Mouse (Mus musculus) embryonic facial prominence, embryonic 13.5 days (tissue): ENCODE results near the gene Ssh2. TPM values are rescaled to one million over a fixed set of nuclear protein-coding genes. Genes with fewer than 3 reads are reported as not detected.

Source experiments
- ATAC-seq: fragments of 200-750 bp; cut with Nextera tagmentation; 2 replicates; pipeline ENCODE4 v1.8.0; 2017; ENCODE audit warnings: low read depth; ENCODE audit not compliant: insufficient number of reproducible peaks, insufficient read depth, low FRiP score, low TSS enrichment
- H3K27ac ChIP-seq: fragments of 300-500 bp; sonication (generic); 2 replicates; pipeline ENCODE4 v1.5.1; 2015; ENCODE audit warnings: moderate library complexity, mild to moderate bottlenecking, inconsistent platforms
- H3K27me3 ChIP-seq: fragments of 300-500 bp; sonication (generic); 2 replicates; pipeline ENCODE4 v1.6.1; 2015; ENCODE audit warnings: mild to moderate bottlenecking, inconsistent platforms
- H3K36me3 ChIP-seq: fragments of 300-500 bp; sonication (generic); 2 replicates; pipeline ENCODE4 v1.6.1; 2015; ENCODE audit warnings: mild to moderate bottlenecking, inconsistent platforms
- H3K4me1 ChIP-seq: fragments of 300-500 bp; sonication (generic); 2 replicates; pipeline ENCODE4 v1.6.1; 2015; ENCODE audit warnings: inconsistent platforms
- H3K4me2 ChIP-seq: fragments of 300-500 bp; sonication (generic); 2 replicates; pipeline ENCODE4 v1.6.1; 2015; ENCODE audit warnings: moderate library complexity, mild to moderate bottlenecking, inconsistent platforms
- H3K4me3 ChIP-seq: fragments of 300-500 bp; sonication (generic); 2 replicates; pipeline ENCODE4 v1.5.1; 2015; ENCODE audit warnings: mild to moderate bottlenecking, inconsistent platforms
- H3K9ac ChIP-seq: fragments of 300-500 bp; sonication (generic); 2 replicates; pipeline ENCODE4 v1.6.1; 2015; ENCODE audit warnings: mild to moderate bottlenecking, inconsistent platforms
- H3K9me3 ChIP-seq: fragments of 300-500 bp; sonication (generic); 2 replicates; pipeline ENCODE4 v1.6.1; 2016; ENCODE audit warnings: inconsistent platforms
- WGBS: fragments of 180-500 bp; shearing (Covaris S2); methylation state at CpG from one replicate; pipeline ENCODE4 v1.1.7; 2015; ENCODE audit warnings: mixed read lengths; 5-methylcytosine and 5-hydroxymethylcytosine counted together
- polyA plus RNA-seq: library from polyadenylated mRNA; unstranded; fragments of >200 nt; fragmentation: Nextera tagmentation; extraction: Ambion mirVana; gene quantifications from 2 replicates; pipeline ENCODE4 v1.2.1, GENCODE M21; 2015

Ssh2 gene
- polyA plus RNA-seq, 1 experiment from 2014 or later, result 8.5 TPM

DNA sequence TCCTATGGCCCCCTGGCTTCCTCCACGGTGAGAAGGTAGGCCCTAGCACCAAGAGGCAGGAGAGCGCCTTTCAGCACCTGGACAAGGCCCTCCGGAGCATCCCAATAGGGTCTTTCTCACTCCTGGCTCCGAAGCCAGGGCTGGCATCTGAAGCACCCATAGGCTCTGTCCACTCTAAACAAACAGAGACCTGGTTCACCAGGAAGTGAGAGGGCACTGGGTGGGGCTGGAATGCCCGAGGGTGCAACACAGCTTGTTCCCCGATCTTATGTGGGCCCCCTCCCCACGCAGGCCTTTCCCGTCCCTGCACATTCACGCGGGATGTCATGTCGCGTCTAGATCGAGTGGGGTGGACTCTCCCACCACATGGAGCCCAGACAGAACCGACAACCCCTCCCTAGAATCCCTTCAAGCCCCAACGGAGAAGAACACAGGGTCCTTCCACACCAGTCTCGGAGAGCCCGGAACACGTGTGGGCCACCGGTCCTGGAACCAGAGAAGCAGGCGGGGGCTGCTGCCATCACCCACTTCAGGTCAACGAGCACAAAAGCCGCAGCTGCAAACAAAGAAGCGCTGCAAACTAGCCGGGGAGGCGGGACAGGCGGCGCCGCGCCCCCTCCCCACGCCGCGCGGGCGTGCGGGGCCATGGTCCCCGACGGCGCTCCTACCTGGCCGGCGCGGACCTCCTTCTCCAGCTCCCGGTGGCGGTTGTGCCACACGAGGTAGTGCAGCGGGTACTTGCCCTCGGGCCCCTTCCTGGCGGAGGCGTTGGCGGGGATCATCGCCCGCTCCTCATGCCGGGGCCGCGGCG is 272.9 kb downstream of the Ssh2 start:
- Histone ChIP-seq H3K4me3 (peak overlapping the region; percentile 90), H3K9me3 (no peaks in the 10 kb centered on the region), H3K36me3 (no peaks in the 10 kb centered on the region), H3K27ac (no peak overlapping the region), H3K4me1 (peaks cover 68% of the 10 kb centered on the region), H3K4me2 (peak overlapping the region; percentile 90), H3K9ac (peak overlapping the region; percentile 90), H3K27me3 (no peaks in the 10 kb centered on the region)
- no peak for ATAC-seq
- whole genome bisulfite sequencing, result 2% methylated on average over 55 of the region's 55 CpGs

DNA sequence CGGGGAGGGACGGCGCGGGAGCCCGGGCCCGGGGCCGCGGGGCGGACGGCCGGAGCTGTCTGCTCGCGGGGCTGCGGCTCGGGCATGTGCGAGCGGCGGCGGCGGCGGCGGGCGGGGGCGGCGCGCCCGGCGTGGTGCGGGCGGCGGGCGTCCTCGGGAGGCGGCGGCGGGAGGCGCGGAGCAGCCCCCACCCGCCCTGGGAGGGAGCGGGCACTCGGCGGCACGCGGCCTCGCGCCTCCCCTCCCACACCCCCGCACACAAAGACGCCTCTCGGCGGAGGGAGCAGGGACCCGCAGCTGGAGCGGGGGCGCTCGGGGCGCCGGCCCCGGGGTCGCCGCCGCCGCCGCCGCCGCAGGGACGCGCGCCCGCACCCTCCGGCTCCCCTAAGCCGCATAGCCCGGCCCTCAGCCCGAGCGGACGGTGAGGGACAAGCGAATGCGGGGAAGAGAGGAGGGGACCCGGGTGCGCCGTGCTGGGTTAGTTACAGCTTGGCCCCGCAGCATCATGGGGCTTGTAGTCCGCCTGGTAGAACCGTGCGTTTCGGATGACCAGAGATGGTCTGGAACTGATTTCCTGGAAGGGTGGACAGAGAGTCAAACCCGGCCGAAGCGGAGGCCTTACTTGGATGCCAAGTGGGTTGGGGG is 273.6 kb downstream of the Ssh2 start, which contains the start of gene Ankrd13b:
Ankrd13b (minus strand) TSS at position 88 of the 645 bp plus-strand sequence.
- Histone ChIP-seq H3K9ac (peak within 1 kb of the TSS; percentile 90), H3K4me3 (peak within 1 kb of the TSS; percentile 90), H3K4me1 (peaks cover 75% of the 10 kb centered on the region), H3K4me2 (peak within 1 kb of the TSS; percentile 90), H3K36me3 (no peaks in the 10 kb centered on the region), H3K27ac (no peak within 1 kb of the TSS; the same call in 1 of the 2 replicates), H3K27me3 (no peaks in the 10 kb centered on the region), H3K9me3 (no peaks in the 10 kb centered on the region)
- ATAC-seq, result peak; percentile 17; the same call in 1 of the 2 replicates
- WGBS, result under 1% methylated on average over 47 of the region's 87 CpGs

GRCm38 (mm10) chr11:77490451-77490850 is 274.4 kb downstream of the Ssh2 start:
- ATAC-seq, result no peak
- 60% methylated on average over 6 of the region's 6 CpGs for WGBS
- H3K4me1 ChIP-seq, result peaks cover 77% of the 10 kb centered on the region
- H3K4me3 ChIP-seq, result peak overlapping the region; percentile 90
- H3K9me3 ChIP-seq, result no peaks in the 10 kb centered on the region
- no peaks in the 10 kb centered on the region for H3K36me3 ChIP-seq
- peak overlapping the region; percentile 90 for H3K4me2 ChIP-seq
- H3K9ac ChIP-seq, result no peak overlapping the region
- H3K27me3 ChIP-seq, result no peaks in the 10 kb centered on the region
- H3K27ac ChIP-seq, result no peak overlapping the region; the same call in 1 of the 2 replicates

GRCm38 (mm10) chr11:77491123-77491501 is 275.0 kb downstream of the Ssh2 start:
- peak overlapping the region; percentile 74; the same call in 1 of the 2 replicates for H3K9ac ChIP-seq
- H3K9me3 ChIP-seq, result no peaks in the 10 kb centered on the region
- H3K36me3 ChIP-seq, result no peaks in the 10 kb centered on the region
- ATAC-seq, result peak; percentile 73
- peak overlapping the region; percentile 95 for H3K27ac ChIP-seq
- no peaks in the 10 kb centered on the region for H3K27me3 ChIP-seq
- H3K4me2 ChIP-seq, result peak overlapping the region; percentile 90
- 2% methylated on average over 13 of the region's 13 CpGs for WGBS
- peaks cover 71% of the 10 kb centered on the region for H3K4me1 ChIP-seq
- peak overlapping the region; percentile 97 for H3K4me3 ChIP-seq

DNA sequence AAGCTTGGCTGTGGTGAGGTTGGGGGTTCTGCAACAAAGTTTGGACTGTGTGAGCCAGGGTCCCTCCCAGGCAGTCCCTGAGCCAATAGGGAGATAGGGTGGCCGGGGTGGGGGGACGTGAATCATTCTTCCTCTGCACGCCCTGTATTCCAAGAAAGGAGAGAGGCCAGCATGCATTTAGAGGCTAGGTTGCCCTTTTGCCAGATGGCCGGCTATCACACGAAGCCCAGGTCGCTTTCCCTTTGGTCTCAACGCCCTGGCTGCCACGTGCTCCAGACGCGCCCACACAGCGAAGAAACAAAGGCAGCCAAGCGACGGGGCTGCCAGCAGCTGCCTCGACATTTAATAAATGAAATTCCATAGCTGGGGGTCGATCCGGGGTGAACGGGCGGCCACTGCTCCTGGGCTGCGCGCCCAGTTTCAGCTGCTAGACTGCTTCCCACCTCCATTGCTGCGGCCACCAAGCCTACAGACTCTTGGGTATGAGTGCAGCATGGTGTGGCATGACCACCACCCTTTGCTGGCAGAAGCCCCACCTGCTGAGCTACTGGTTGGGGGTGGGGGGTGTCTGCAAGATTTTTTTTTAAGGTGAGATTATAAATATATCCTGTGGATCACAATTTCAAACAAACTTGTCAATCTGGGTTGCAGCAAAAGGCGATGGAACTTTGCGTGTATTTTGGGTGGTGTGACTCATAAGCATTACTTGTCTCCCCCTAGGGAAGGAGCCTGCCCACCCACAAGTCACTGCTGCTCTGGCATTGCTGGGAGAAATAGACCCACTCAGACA is 275.6 kb downstream of the Ssh2 start:
- Histone ChIP-seq H3K27me3 (no peaks in the 10 kb centered on the region), H3K9ac (peak overlapping the region; percentile 74), H3K9me3 (no peaks in the 10 kb centered on the region), H3K4me1 (peaks cover 67% of the 10 kb centered on the region), H3K4me2 (peak overlapping the region; percentile 90), H3K27ac (peak overlapping the region; percentile 95), H3K36me3 (no peaks in the 10 kb centered on the region), H3K4me3 (peak overlapping the region; percentile 97)
- 0 out of 2 replicates have a peak, but pooled peaks have one; percentile 43 for ATAC-seq
- 0% methylated on average over 23 of the region's 23 CpGs for WGBS

DNA sequence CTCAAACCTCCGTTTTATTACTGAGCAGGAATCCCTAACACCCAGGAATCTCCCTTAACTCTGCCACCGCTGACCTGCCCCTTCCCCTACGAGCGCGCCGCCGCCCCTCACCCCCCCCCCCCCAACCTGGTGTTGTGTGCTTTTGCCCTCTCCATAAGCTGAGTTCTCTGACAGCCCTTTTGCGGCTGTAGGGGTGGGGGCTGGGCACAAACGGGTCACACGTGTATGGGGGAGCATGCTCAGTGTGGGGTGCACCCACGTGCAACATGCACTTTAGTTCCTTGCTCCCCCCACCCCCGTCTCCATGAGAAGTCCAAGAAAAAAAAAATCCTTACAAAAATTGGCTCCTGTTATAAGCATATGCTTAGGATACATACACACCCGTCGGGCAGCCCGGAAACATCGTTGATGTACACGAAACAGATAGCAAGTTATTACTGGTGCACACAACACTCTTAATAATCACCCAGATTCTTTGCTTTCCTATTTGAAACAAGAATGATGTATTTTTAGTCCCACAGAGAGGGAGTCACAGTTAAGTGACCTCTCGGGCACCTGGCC is 276.3 kb downstream of the Ssh2 start:
- H3K4me2 ChIP-seq, result peak overlapping the region; percentile 90

GRCm38 (mm10) chr11:77492911-77493332 is 276.8 kb downstream of the Ssh2 start:
- no peaks in the 10 kb centered on the region for H3K27me3 ChIP-seq
- H3K9ac ChIP-seq, result peak overlapping the region; percentile 74
- H3K4me2 ChIP-seq, result peak overlapping the region; percentile 90
- H3K9me3 ChIP-seq, result no peaks in the 10 kb centered on the region
- H3K4me3 ChIP-seq, result peak overlapping the region; percentile 97
- peaks cover 66% of the 10 kb centered on the region for H3K4me1 ChIP-seq
- ATAC-seq, result peak; percentile 57
- H3K27ac ChIP-seq, result peak overlapping the region; percentile 95
- WGBS, result under 1% methylated on average over 29 of the region's 32 CpGs
- no peaks in the 10 kb centered on the region for H3K36me3 ChIP-seq

More for the DNA sequence above, 276.3 kb downstream of the Ssh2 start:
- Histone ChIP-seq H3K9ac (peak overlapping the region; percentile 74), H3K27ac (peak overlapping the region; percentile 95), H3K36me3 (no peaks in the 10 kb centered on the region), H3K4me1 (peaks cover 66% of the 10 kb centered on the region), H3K4me3 (peak overlapping the region; percentile 97), H3K9me3 (no peaks in the 10 kb centered on the region), H3K27me3 (no peaks in the 10 kb centered on the region)
- under 1% methylated on average over 18 of the region's 18 CpGs for WGBS
- no peak for ATAC-seq

- Histone ChIP-seq H3K4me2 (peak within 1 kb of the TSS; percentile 98), H3K9me3 (no peaks in the 10 kb centered on the region), H3K36me3 (no peaks in the 10 kb centered on the region), H3K9ac (peak within 1 kb of the TSS; percentile 96), H3K4me1 (peaks cover 65% of the 10 kb centered on the region), H3K4me3 (peak within 1 kb of the TSS; percentile 97), H3K27me3 (no peaks in the 10 kb centered on the region), H3K27ac (peak within 1 kb of the TSS; percentile 95)
- WGBS, result 1% methylated on average over 63 of the region's 74 CpGs
- ATAC-seq, result no peak
Observed at GRCm38 (mm10) chr11:77493512-77494343, 277.6 kb downstream of the Ssh2 start, which contains the start of gene Git1. Gene Git1, plus strand, starts transcription at chr11:77493562.

- Histone ChIP-seq H3K27ac (peak overlapping the region; percentile 75), H3K4me1 (peaks cover 62% of the 10 kb centered on the region)
- WGBS, result 22% methylated on average over 4 of the region's 4 CpGs
Observed at GRCm38 (mm10) chr11:77494344-77494676, 278.2 kb downstream of the Ssh2 start.

DNA sequence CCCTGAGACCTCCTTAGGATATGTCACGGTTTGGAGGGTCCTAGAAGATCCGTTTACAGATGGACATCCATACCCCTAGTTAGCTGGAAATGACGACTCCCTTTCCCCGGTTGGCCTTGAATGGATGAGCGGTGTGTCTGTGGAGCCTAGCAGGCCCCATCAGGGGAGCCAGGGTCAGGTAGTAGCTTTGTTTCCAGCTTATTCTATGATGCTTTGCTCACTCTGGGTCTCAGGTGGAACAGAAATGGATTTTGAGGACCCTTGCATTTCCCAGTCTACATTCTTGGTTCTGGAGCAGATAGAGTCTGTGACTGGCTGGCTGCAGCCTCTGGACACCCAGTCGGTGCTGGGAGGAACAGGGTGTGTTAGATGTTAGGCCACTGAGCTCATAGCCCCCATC is 278.7 kb downstream of the Ssh2 start:
- peaks cover 62% of the 10 kb centered on the region for H3K4me1 ChIP-seq
- ATAC-seq, result no peak
- no peak overlapping the region for H3K27ac ChIP-seq
- H3K27me3 ChIP-seq, result no peaks in the 10 kb centered on the region
- H3K9ac ChIP-seq, result peak overlapping the region; percentile 96; the same call in 1 of the 2 replicates
- peaks cover 7% of the 10 kb centered on the region for H3K36me3 ChIP-seq
- peak overlapping the region; percentile 98 for H3K4me2 ChIP-seq
- peak overlapping the region; percentile 97 for H3K4me3 ChIP-seq
- WGBS, result 67% methylated on average over 6 of the region's 6 CpGs
- H3K9me3 ChIP-seq, result no peaks in the 10 kb centered on the region

More at GRCm38 (mm10) chr11:77494344-77494676, 278.2 kb downstream of the Ssh2 start:
- Histone ChIP-seq H3K27me3 (no peaks in the 10 kb centered on the region), H3K9me3 (no peaks in the 10 kb centered on the region), H3K4me2 (peak overlapping the region; percentile 98), H3K4me3 (peak overlapping the region; percentile 97), H3K9ac (peak overlapping the region; percentile 96), H3K36me3 (peaks cover 2% of the 10 kb centered on the region)
- no peak for ATAC-seq
